Comparison of ENCODE assay signal across 17 mouse cellular contexts in the genomic region with DNA sequence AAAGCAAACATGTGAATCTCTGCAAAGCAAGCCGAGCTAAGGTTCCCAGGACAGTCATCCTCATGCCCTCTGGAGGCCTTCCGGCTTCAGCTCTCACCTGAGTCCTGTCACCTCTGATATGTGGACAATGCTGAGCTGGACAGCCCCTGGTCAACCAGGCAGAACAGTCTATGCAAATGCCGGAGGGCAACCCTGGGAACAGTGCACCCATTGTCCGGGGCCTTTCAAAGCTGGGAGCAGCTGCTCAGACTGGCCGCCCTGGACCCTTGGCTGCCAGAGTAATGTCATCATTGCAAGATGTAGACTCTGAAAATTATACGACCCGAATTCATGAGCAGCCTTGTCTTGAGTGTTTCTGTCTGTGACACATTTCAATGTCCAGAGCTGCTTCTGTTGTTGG. TPM values are rescaled to one million over a fixed set of nuclear protein-coding genes. Genes with fewer than 3 reads are reported as not detected.
DNase-seq lines count a peak whose midpoint lies in the region; ATAC-seq lines count a peak whose summit lies in the region.
"Had no signal": no experiment of that assay in that cellular context is flagged by ENCODE, and none has a peak within 500 bp of the region (broad histone marks: within the 10 kb centered on the region; RNA-seq: fewer than 3 reads in every experiment).

No protein-coding gene starts in this region.

- peak; percentile 43; the same call in 1 of the 2 replicates for ATAC-seq in hindbrain, embryonic 12.5 days (ENCODE audit: low FRiP score)
- peak; percentile 17; the same call in 1 of the 2 replicates for ATAC-seq in neural tube, embryonic 12.5 days (ENCODE audit: low FRiP score, low read depth)
- ATAC-seq: inflammation-experienced regulatory T-cells, adult 6 months had no signal

- no peak overlapping the region for H3K4me2 ChIP-seq in hindbrain, embryonic 12.5 days (replicated peaks)
- H3K4me2 ChIP-seq in neural tube, embryonic 12.5 days (replicated peaks): no peak overlapping the region
- H3K4me2 ChIP-seq: embryonic facial prominence, embryonic 15.5 days had no signal

- DNase-seq in layer of hippocampus, adult 11-12 months (ENCODE audit: low spot score): peak; percentile 19
- no peak for DNase-seq in layer of hippocampus, postnatal 25 days (ENCODE audit: extremely low spot score in 1 of 2, low spot score in 1 of 2)
- DNase-seq in forebrain, embryonic 10.5 days (ENCODE audit: extremely low spot score, low spot score): peak; percentile 68
- no peak for DNase-seq in lung, postnatal 10 days
- no peak for DNase-seq in testis, postnatal 10 days (ENCODE audit: low spot score)
- DNase-seq: adrenal gland, postnatal 14 days; kidney, postnatal 25 days had no signal

- H3K27ac ChIP-seq in forebrain, embryonic 10.5 days: peak overlapping the region; percentile 97
- peak overlapping the region; percentile 48; the same call in 1 of the 2 replicates for H3K27ac ChIP-seq in hindbrain, embryonic 12.5 days
- no peak overlapping the region for H3K27ac ChIP-seq in neural tube, embryonic 12.5 days
- H3K27ac ChIP-seq: embryonic facial prominence, embryonic 15.5 days; limb, embryonic 10.5 days; stomach, postnatal 0 days had no signal

- H3K9me3 ChIP-seq in forebrain, embryonic 10.5 days: no peaks in the 10 kb centered on the region
- H3K9me3 ChIP-seq in hindbrain, embryonic 12.5 days (replicated peaks): no peaks in the 10 kb centered on the region
- H3K9me3 ChIP-seq in neural tube, embryonic 12.5 days: no peaks in the 10 kb centered on the region
- H3K9me3 ChIP-seq: embryonic facial prominence, embryonic 15.5 days; limb, embryonic 10.5 days had no signal

- H3K36me3 ChIP-seq in forebrain, embryonic 10.5 days (replicated peaks): no peaks in the 10 kb centered on the region
- H3K36me3 ChIP-seq in hindbrain, embryonic 12.5 days: no peaks in the 10 kb centered on the region
- no peaks in the 10 kb centered on the region for H3K36me3 ChIP-seq in neural tube, embryonic 12.5 days
- H3K36me3 ChIP-seq: embryonic facial prominence, embryonic 15.5 days; limb, embryonic 10.5 days had no signal

- H3K4me3 ChIP-seq in forebrain, embryonic 10.5 days: 0 out of 2 replicates have a peak overlapping the region, but pooled peaks have one; percentile 5
- H3K4me3 ChIP-seq in hindbrain, embryonic 12.5 days: no peak overlapping the region
- no peak overlapping the region for H3K4me3 ChIP-seq in neural tube, embryonic 12.5 days
- H3K4me3 ChIP-seq: embryonic facial prominence, embryonic 15.5 days; limb, embryonic 10.5 days had no signal

- peaks cover 89% of the 10 kb centered on the region for H3K27me3 ChIP-seq in forebrain, embryonic 10.5 days (ENCODE audit: poor library complexity, severe bottlenecking)
- peaks cover 72% of the 10 kb centered on the region for H3K27me3 ChIP-seq in hindbrain, embryonic 12.5 days
- H3K27me3 ChIP-seq in neural tube, embryonic 12.5 days (replicated peaks): peaks cover 74% of the 10 kb centered on the region

- H3K4me1 ChIP-seq in forebrain, embryonic 10.5 days: peaks cover 82% of the 10 kb centered on the region
- peaks cover 53% of the 10 kb centered on the region for H3K4me1 ChIP-seq in hindbrain, embryonic 12.5 days
- peaks cover 42% of the 10 kb centered on the region for H3K4me1 ChIP-seq in neural tube, embryonic 12.5 days

- 23% methylated on average over 7 of the region's 7 CpGs for WGBS in forebrain, embryonic 10.5 days
- WGBS in hindbrain, embryonic 12.5 days: 29% methylated on average over 7 of the region's 7 CpGs
- 17% methylated on average over 7 of the region's 7 CpGs for WGBS in neural tube, embryonic 12.5 days

- H3K9ac ChIP-seq in hindbrain, embryonic 12.5 days: no peak overlapping the region
- H3K9ac ChIP-seq in neural tube, embryonic 12.5 days: no peak overlapping the region
- H3K9ac ChIP-seq: embryonic facial prominence, embryonic 15.5 days had no signal

RNA-seq across cellular contexts. Expression of gene Sox1, which starts 37.5 kb away (rescaled TPM):
- 10 to 100 TPM; 10.8 to 11.6 TPM for total RNA-seq in layer of hippocampus, postnatal 25 days (2021)
- polyA plus RNA-seq in forebrain, embryonic 10.5 days (2016; fragmentation: Nextera tagmentation; extraction: Ambion mirVana): 4.2 and 4.3 TPM in 2 replicates
- 2.9 and 3.5 TPM in 2 replicates for polyA plus RNA-seq in hindbrain, embryonic 12.5 days (2016; fragmentation: Nextera tagmentation; extraction: Ambion mirVana)
- 1.9 and 2.0 TPM in 2 replicates for polyA plus RNA-seq in neural tube, embryonic 12.5 days (2016; fragmentation: Nextera tagmentation; extraction: Ambion mirVana)
- total RNA-seq: adrenal gland, postnatal 14 days; heart, adult 8-10 months; megakaryocyte, adult 5-6 weeks had no signal
- polyA plus RNA-seq: inflammation-experienced regulatory T-cells, adult 6 months; limb, embryonic 10.5 days; liver, embryonic 16.5 days; small intestine, adult 2 months; stomach, postnatal 0 days had no signal

Comparison
In these comparisons a context has a peak if more than half of its experiments do, and no peak if none do; other contexts are left out.
1. DNase-seq: peak in layer of hippocampus, adult 11-12 months (single experiment) and forebrain, embryonic 10.5 days (single experiment); none in layer of hippocampus, postnatal 25 days (0 of 2), lung, postnatal 10 days (single experiment) and testis, postnatal 10 days (single experiment).